Mouse (Mus musculus) ES-Bruce4 (cell line): ENCODE measurements around the gene 1110008L16Rik. TPM values are rescaled to one million over a fixed set of nuclear protein-coding genes. Genes with fewer than 3 reads are reported as not detected.

Source experiments
- H3K27ac ChIP-seq: 2 replicates; pipeline ENCODE4 v1.5.1; 2012; ENCODE audit warnings: low read length, inconsistent platforms; ENCODE audit not compliant: insufficient read depth
- H3K27me3 ChIP-seq: 2 replicates; pipeline ENCODE4 v1.6.1; 2012; ENCODE audit warnings: mild to moderate bottlenecking, low read length, inconsistent platforms; ENCODE audit not compliant: control insufficient read depth, poor library complexity, insufficient read depth, severe bottlenecking
- H3K36me3 ChIP-seq: 2 replicates; pipeline ENCODE4 v1.6.1; 2012; ENCODE audit warnings: inconsistent platforms, mild to moderate bottlenecking, low read length, moderate library complexity; ENCODE audit not compliant: control insufficient read depth, poor library complexity, insufficient read depth, severe bottlenecking
- H3K4me1 ChIP-seq: one replicate; pipeline ENCODE4 v1.8.1; 2011; ENCODE audit warnings: low read length; ENCODE audit not compliant: control insufficient read depth, insufficient read depth
- H3K4me3 ChIP-seq: 2 replicates; pipeline ENCODE4 v1.5.1; 2011; ENCODE audit warnings: low read depth, mild to moderate bottlenecking, low read length
- H3K9ac ChIP-seq: 2 replicates; pipeline ENCODE4 v1.6.1; 2012; ENCODE audit warnings: low read depth, mild to moderate bottlenecking, inconsistent platforms; ENCODE audit not compliant: poor library complexity, severe bottlenecking
- H3K9me3 ChIP-seq: replicated peaks from 2 replicates; pipeline ENCODE4 v1.6.1; 2012; ENCODE audit warnings: mild to moderate bottlenecking, low read length, inconsistent platforms; ENCODE audit not compliant: control insufficient read depth, poor library complexity, insufficient read depth, severe bottlenecking
- CTCF ChIP-seq: IDR thresholded peaks from one replicate; pipeline ENCODE4 v1.8.1; 2011; ENCODE audit warnings: low read depth, low read length
- EP300 ChIP-seq: IDR thresholded peaks from 2 replicates; pipeline ENCODE4 v1.6.1; 2011; ENCODE audit warnings: low read depth, low read length; ENCODE audit not compliant: insufficient read depth
- POLR2A ChIP-seq: IDR thresholded peaks from one replicate; pipeline ENCODE4 v1.8.1; 2011; ENCODE audit warnings: low read length; ENCODE audit not compliant: insufficient read depth
- polyA plus RNA-seq: library from polyadenylated mRNA; stranded (reverse); fragments of >200 nt; gene quantifications from 2 replicates; pipeline ENCODE4 v1.2.4, GENCODE M21; 2011; ENCODE audit warnings: low read depth; ENCODE audit not compliant: missing spikeins, insufficient read depth, insufficient read length

The 1110008L16Rik gene
- polyA plus RNA-seq, 1 experiment, result 32.6 TPM

GRCm38 (mm10) chr12:55308731-55309130 lies 9.4 kb downstream of the 1110008L16Rik start:
- H3K4me3 ChIP-seq, result no peak overlapping the region
- TF ChIP-seq EP300 (no peak), CTCF (no peak), POLR2A (no peak)
- H3K9me3 ChIP-seq, result no peaks in the 10 kb centered on the region
- H3K36me3 ChIP-seq, result no peaks in the 10 kb centered on the region; the same call in 1 of the 2 replicates
- H3K27ac ChIP-seq, result no peak overlapping the region
- peaks cover 4% of the 10 kb centered on the region for H3K4me1 ChIP-seq
- H3K9ac ChIP-seq, result no peak overlapping the region
- no peaks in the 10 kb centered on the region for H3K27me3 ChIP-seq

GRCm38 (mm10) chr12:55309501-55309900 lies 10.1 kb downstream of the 1110008L16Rik start:
- no peak overlapping the region for H3K27ac ChIP-seq
- H3K9ac ChIP-seq, result no peak overlapping the region
- no peaks in the 10 kb centered on the region for H3K9me3 ChIP-seq
- no peak overlapping the region for H3K4me3 ChIP-seq
- no peaks in the 10 kb centered on the region for H3K27me3 ChIP-seq
- TF ChIP-seq POLR2A (no peak), CTCF (no peak), EP300 (no peak)
- H3K36me3 ChIP-seq, result no peaks in the 10 kb centered on the region; the same call in 1 of the 2 replicates
- peaks cover 4% of the 10 kb centered on the region for H3K4me1 ChIP-seq

- H3K4me1 ChIP-seq, result peaks cover 4% of the 10 kb centered on the region
- H3K27me3 ChIP-seq, result no peaks in the 10 kb centered on the region
- no peaks in the 10 kb centered on the region; the same call in none of the 2 replicates for H3K36me3 ChIP-seq
- no peak overlapping the region for H3K9ac ChIP-seq
- TF ChIP-seq POLR2A (no peak), CTCF (no peak), EP300 (no peak)
- peak overlapping the region; percentile 10; the same call in 1 of the 2 replicates for H3K4me3 ChIP-seq
- no peak overlapping the region for H3K27ac ChIP-seq
- no peaks in the 10 kb centered on the region for H3K9me3 ChIP-seq
These were observed 12.5 kb downstream of the 1110008L16Rik start for GRCm38 (mm10) chr12:55311841-55312240.

GRCm38 (mm10) chr12:55313901-55314300 lies 14.5 kb downstream of the 1110008L16Rik start:
- no peak overlapping the region for H3K4me3 ChIP-seq
- no peak overlapping the region for H3K27ac ChIP-seq
- peaks cover 2% of the 10 kb centered on the region for H3K36me3 ChIP-seq
- H3K27me3 ChIP-seq, result no peaks in the 10 kb centered on the region
- no peak overlapping the region for H3K9ac ChIP-seq
- no peaks in the 10 kb centered on the region for H3K9me3 ChIP-seq
- peaks cover 4% of the 10 kb centered on the region for H3K4me1 ChIP-seq
- TF ChIP-seq EP300 (no peak), CTCF (peak; percentile 81)

- peaks cover 2% of the 10 kb centered on the region for H3K36me3 ChIP-seq
- no peak for TF ChIP-seq CTCF
- TF ChIP-seq POLR2A, result no peak
- no peak for TF ChIP-seq EP300
- no peak overlapping the region for H3K4me3 ChIP-seq
- H3K27me3 ChIP-seq, result no peaks in the 10 kb centered on the region
- H3K9me3 ChIP-seq, result no peaks in the 10 kb centered on the region
- H3K4me1 ChIP-seq, result no peaks in the 10 kb centered on the region
- H3K9ac ChIP-seq, result no peak overlapping the region
- H3K27ac ChIP-seq, result no peak overlapping the region
These were observed 15.8 kb downstream of the 1110008L16Rik start for GRCm38 (mm10) chr12:55315192-55315591.

- Histone ChIP-seq H3K36me3 (peaks cover 2% of the 10 kb centered on the region; the same call in 1 of the 2 replicates), H3K9ac (no peak overlapping the region), H3K4me1 (no peaks in the 10 kb centered on the region), H3K4me3 (peak overlapping the region; percentile 1; the same call in 1 of the 2 replicates), H3K9me3 (no peaks in the 10 kb centered on the region), H3K27ac (0 out of 2 replicates have a peak overlapping the region, but pooled peaks have one; percentile 11), H3K27me3 (no peaks in the 10 kb centered on the region)
- TF ChIP-seq EP300, result no peak
- TF ChIP-seq POLR2A, result no peak
- TF ChIP-seq CTCF, result no peak
These were observed 22.4 kb downstream of the 1110008L16Rik start for GRCm38 (mm10) chr12:55321642-55322291.
